Mouse (Mus musculus) MEL (cell line): Measurements from ENCODE around the gene Shf. TPM values are rescaled to one million over a fixed set of nuclear protein-coding genes. Genes with fewer than 3 reads are reported as not detected.

ENCODE experiments used
- DNase-seq: peaks from one replicate; pipeline ENCODE4 v3.0.0; 2011; ENCODE audit warnings: low read depth, low spot score
- H3K27ac ChIP-seq: 2 replicates; pipeline ENCODE4 v1.5.1; 2012; ENCODE audit warnings: low read depth, mild to moderate bottlenecking, control low read depth, low read length, moderate library complexity; ENCODE audit not compliant: control insufficient read depth
- H3K27me3 ChIP-seq, 2 experiments: fragments of 150-350 bp in 1 of 2; sonication (generic) in 1 of 2; 2 replicates each; pipeline ENCODE4 v1.6.1; 2012; ENCODE audit warnings: low read length in 2 of 2, mild to moderate bottlenecking in 2 of 2, improper control_type of control experiment in 1 of 2, moderate library complexity in 1 of 2; ENCODE audit not compliant: insufficient read depth in 2 of 2, control insufficient read depth in 1 of 2
- H3K36me3 ChIP-seq, 2 experiments: 2 replicates each; pipeline ENCODE4 v1.6.1; 2012 to 2014; ENCODE audit warnings: low read length in 2 of 2, improper control_type of control experiment in 1 of 2, inconsistent platforms in 1 of 2, mild to moderate bottlenecking in 1 of 2; ENCODE audit not compliant: insufficient read depth in 2 of 2, control insufficient read depth in 1 of 2
- H3K4me1 ChIP-seq, 2 experiments: fragments of 150-350 bp in 1 of 2; sonication (generic) in 1 of 2; 2 replicates each; pipeline ENCODE4 v1.6.1; 2012; ENCODE audit warnings: low read length in 2 of 2, improper control_type of control experiment in 1 of 2, mild to moderate bottlenecking in 1 of 2; ENCODE audit not compliant: insufficient read depth in 2 of 2, control insufficient read depth in 1 of 2
- H3K4me3 ChIP-seq, 2 experiments: fragments of 150-350 bp in 1 of 2; sonication (generic) in 1 of 2; 2 replicates each; pipeline ENCODE4 v1.5.1; 2012; ENCODE audit warnings: low read depth in 2 of 2, low read length in 2 of 2, mild to moderate bottlenecking in 2 of 2, moderate library complexity in 2 of 2, control low read depth in 1 of 2, improper control_type of control experiment in 1 of 2; ENCODE audit not compliant: control insufficient read depth in 1 of 2, insufficient read depth in 1 of 2
- H3K79me2 ChIP-seq: 2 replicates; pipeline ENCODE4 v1.6.1; 2012; ENCODE audit warnings: mild to moderate bottlenecking, low read length, moderate library complexity; ENCODE audit not compliant: control insufficient read depth, poor library complexity, insufficient read depth
- H3K9ac ChIP-seq: 2 replicates; pipeline ENCODE4 v1.6.1; 2012; ENCODE audit warnings: low read depth, mild to moderate bottlenecking, control low read depth, low read length, moderate library complexity; ENCODE audit not compliant: control insufficient read depth, poor library complexity, severe bottlenecking
- H3K9me3 ChIP-seq: fragments of 150-350 bp; sonication (generic); replicated peaks from 2 replicates; pipeline ENCODE4 v1.6.1; 2012; ENCODE audit warnings: mild to moderate bottlenecking, low read length, improper control_type of control experiment, moderate library complexity; ENCODE audit not compliant: insufficient read depth
- CHD1 ChIP-seq: IDR thresholded peaks from 2 replicates; pipeline ENCODE4 v1.6.1; 2012; ENCODE audit warnings: low read depth, mild to moderate bottlenecking, inconsistent platforms, low read length, improper control_type of control experiment
- E2F4 ChIP-seq: IDR thresholded peaks from 2 replicates; pipeline ENCODE4 v1.6.1; 2011; ENCODE audit warnings: low read depth, low read length, improper control_type of control experiment, borderline replicate concordance
- ELF1 ChIP-seq: IDR thresholded peaks from 2 replicates; pipeline ENCODE4 v1.6.1; 2014; ENCODE audit warnings: low read depth, mild to moderate bottlenecking, inconsistent platforms, low read length, improper control_type of control experiment, moderate library complexity
- EP300 ChIP-seq, 2 experiments: IDR thresholded peaks; 2 replicates each; pipeline ENCODE4 v1.6.1; 2011; ENCODE audit warnings: improper control_type of control experiment in 2 of 2, low read length in 2 of 2, low read depth in 1 of 2, mild to moderate bottlenecking in 1 of 2
- ETS1 ChIP-seq: IDR thresholded peaks from 2 replicates; pipeline ENCODE4 v1.6.1; 2012; ENCODE audit warnings: low read depth, mild to moderate bottlenecking, inconsistent platforms, low read length, improper control_type of control experiment, moderate library complexity
- KAT2A ChIP-seq: conservative IDR thresholded peaks from 2 replicates; pipeline ENCODE4 v1.6.1; 2012; ENCODE audit warnings: low read depth, low read length, improper control_type of control experiment, inconsistent platforms
- MAFK ChIP-seq: IDR thresholded peaks from 2 replicates; pipeline ENCODE4 v1.6.1; 2011; ENCODE audit warnings: low read depth, mild to moderate bottlenecking, low read length, improper control_type of control experiment, borderline replicate concordance
- MEF2A ChIP-seq: IDR thresholded peaks from 2 replicates; pipeline ENCODE4 v1.6.1; 2014; ENCODE audit warnings: low read depth, mild to moderate bottlenecking, inconsistent platforms, low read length, improper control_type of control experiment; ENCODE audit not compliant: poor library complexity, insufficient replicate concordance, severe bottlenecking; ENCODE audit errors: extremely low read depth
- MXI1 ChIP-seq: IDR thresholded peaks from 2 replicates; pipeline ENCODE4 v1.6.1; 2011; ENCODE audit warnings: mild to moderate bottlenecking, low read depth, low read length, improper control_type of control experiment
- NRF1 ChIP-seq: IDR thresholded peaks from 2 replicates; pipeline ENCODE4 v1.6.1; 2014; ENCODE audit warnings: low read depth, mild to moderate bottlenecking, inconsistent platforms, low read length, improper control_type of control experiment, moderate library complexity; ENCODE audit not compliant: poor library complexity, insufficient read depth, severe bottlenecking
- POLR2A ChIP-seq, 2 experiments: IDR thresholded peaks; 2 replicates each; pipeline ENCODE4 v1.6.1; 2011 to 2012; ENCODE audit warnings: low read length in 2 of 2, mild to moderate bottlenecking in 2 of 2, control low read depth in 1 of 2, improper control_type of control experiment in 1 of 2, low read depth in 1 of 2, moderate library complexity in 1 of 2; ENCODE audit not compliant: control insufficient read depth in 1 of 2, insufficient read depth in 1 of 2, poor library complexity in 1 of 2
- POLR2AphosphoS2 ChIP-seq: IDR thresholded peaks from 2 replicates; pipeline ENCODE4 v1.6.1; 2011; ENCODE audit warnings: low read length, improper control_type of control experiment
- POLR2AphosphoS5 ChIP-seq: IDR thresholded peaks from 2 replicates; pipeline ENCODE4 v1.6.1; 2012; ENCODE audit warnings: low read depth, borderline replicate concordance, mild to moderate bottlenecking, inconsistent platforms, low read length, moderate library complexity, mixed read lengths
- RAD21 ChIP-seq: IDR thresholded peaks from 2 replicates; pipeline ENCODE4 v1.6.1; 2011; ENCODE audit warnings: mild to moderate bottlenecking, low read depth, low read length, improper control_type of control experiment
- TBP ChIP-seq: IDR thresholded peaks from 2 replicates; pipeline ENCODE4 v1.8.0; 2011; ENCODE audit warnings: low read depth, low read length, improper control_type of control experiment
- UBTF ChIP-seq: IDR thresholded peaks from 2 replicates; pipeline ENCODE4 v1.6.1; 2012; ENCODE audit warnings: low read depth, mild to moderate bottlenecking, inconsistent platforms, low read length, improper control_type of control experiment, moderate library complexity, borderline replicate concordance; ENCODE audit not compliant: insufficient read depth
- USF2 ChIP-seq, 2 experiments: IDR thresholded peaks; 2 replicates each; pipeline ENCODE4 v1.6.1; 2011 to 2012; ENCODE audit warnings: improper control_type of control experiment in 2 of 2, low read length in 2 of 2, borderline replicate concordance in 1 of 2, inconsistent platforms in 1 of 2, low read depth in 1 of 2, mild to moderate bottlenecking in 1 of 2; ENCODE audit not compliant: insufficient read depth in 1 of 2
- ZKSCAN1 ChIP-seq: IDR thresholded peaks from 2 replicates; pipeline ENCODE4 v1.6.1; 2012; ENCODE audit warnings: low read depth, mild to moderate bottlenecking, inconsistent platforms, low read length, improper control_type of control experiment, moderate library complexity
- ZMIZ1 ChIP-seq: IDR thresholded peaks from 2 replicates; pipeline ENCODE4 v1.6.1; 2012; ENCODE audit warnings: low read depth, mild to moderate bottlenecking, inconsistent platforms, low read length, improper control_type of control experiment, moderate library complexity
- polyA plus RNA-seq, 2 experiments: library from polyadenylated mRNA; stranded (reverse) in 1 of 2; unstranded in 1 of 2; fragments of >175 nt in 1 of 2; fragments of >200 nt in 1 of 2; gene quantifications; 2 replicates each; pipeline versions ENCODE4 v1.2.1 to v1.2.4; 2012; ENCODE audit warnings: low replicate concordance in 2 of 2, low read depth in 1 of 2; ENCODE audit not compliant: insufficient read length in 2 of 2, insufficient read depth in 1 of 2, missing spikeins in 1 of 2
- total RNA-seq: library from RNA; depleted of rRNA; stranded (reverse); fragments of 300-350 nt; gene quantifications from 2 replicates; pipeline ENCODE4 v1.2.3, GENCODE M21; 2012

Shf gene
- total and polyA plus RNA-seq, 3 experiments: 4.3 to 9.7 TPM; not detected in 1

GRCm38 (mm10) chr2:122381329-122382103, 12.6 kb upstream of the Shf start:
- TF ChIP-seq KAT2A (no peak), MAFK (no peak), ZMIZ1 (no peak), UBTF (no peak), ETS1 (no peak), POLR2AphosphoS2 (no peak), ELF1 (no peak), CHD1 (no peak), ZKSCAN1 (no peak), MXI1 (no peak), TBP (no peak), E2F4 (no peak), USF2 (IDR thresholded peaks at IDR 0.05; ENCODE audit: borderline replicate concordance in 1 of 2, insufficient read depth in 1 of 2, low read depth in 1 of 2, low read length in 2 of 2) (no peak), POLR2AphosphoS5 (no peak), EP300 (IDR thresholded peaks at IDR 0.05; ENCODE audit: low read depth in 1 of 2, low read length in 2 of 2) (no peak), POLR2A (IDR thresholded peaks at IDR 0.05; ENCODE audit: control insufficient read depth in 1 of 2, insufficient read depth in 1 of 2, low read depth in 1 of 2, low read length in 2 of 2, poor library complexity in 1 of 2) (no peak), RAD21 (no peak), NRF1 (no peak), MEF2A (no peak)
- no peak for DNase-seq
- Histone ChIP-seq H3K27me3 (no peaks in the 10 kb centered on the region), H3K9ac (no peak overlapping the region), H3K36me3 (peaks cover 0 to 2% of the 10 kb centered on the region in 2 experiments; a peak in 1 of 4 replicates), H3K27ac (no peak overlapping the region), H3K79me2 (no peaks in the 10 kb centered on the region; the same call in 1 of the 2 replicates), H3K4me1 (peaks cover 0 to 18% of the 10 kb centered on the region in 2 experiments; a peak in 2 of 4 replicates), H3K9me3 (no peaks in the 10 kb centered on the region), H3K4me3 (no peak overlapping the region)
